Mouse (Mus musculus): ENCODE measurements at regions not wholly inside any gene's neighbourhood (a gene's known extent, or its start where the extent isn't known, plus 50 kb on each side); places are given as distances from the start of the nearest gene placed in this dataset.

DNA sequence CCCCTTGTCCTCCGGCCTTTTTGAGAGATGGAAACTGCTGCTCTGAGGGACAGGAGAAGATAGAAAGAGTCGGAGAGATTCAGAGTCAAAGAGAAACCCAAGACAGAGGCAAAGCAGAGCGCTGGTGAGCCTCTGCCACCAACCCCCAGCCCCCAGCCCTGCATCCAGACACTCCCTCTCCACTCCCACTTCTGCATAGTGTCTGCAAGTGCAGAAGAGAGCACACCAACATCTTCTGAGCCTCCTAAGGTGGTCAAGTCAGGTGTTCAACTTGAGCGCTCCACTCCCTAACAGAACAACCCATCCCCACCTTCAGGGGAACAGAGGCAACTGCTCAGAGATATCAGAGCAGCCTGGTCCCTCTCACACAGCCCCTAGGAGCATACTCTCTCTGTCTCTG, 106.8 kb upstream of the Syt13 start:
- DNase-seq: no peak

DNA sequence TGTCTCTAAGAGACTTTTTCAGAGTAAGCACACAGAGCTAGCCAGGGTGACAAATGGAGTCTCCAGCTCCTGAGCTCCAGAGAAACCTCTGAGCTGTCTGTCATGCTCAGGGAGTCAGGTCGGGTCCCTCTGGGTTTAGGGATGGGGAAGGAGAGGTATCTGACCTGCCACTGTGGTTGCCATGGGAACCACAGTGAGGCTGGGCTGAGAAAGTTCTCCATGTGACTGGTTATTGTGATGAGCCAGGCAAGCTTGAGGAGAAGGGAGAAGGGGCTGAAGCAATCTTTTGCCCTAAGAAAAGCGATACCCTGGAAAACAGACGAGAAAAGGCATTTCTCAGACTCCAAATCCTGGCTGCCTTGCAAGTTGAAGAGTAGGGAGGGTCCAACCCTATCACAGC, 105.7 kb upstream of the Syt13 start:
- no peak for DNase-seq

DNA sequence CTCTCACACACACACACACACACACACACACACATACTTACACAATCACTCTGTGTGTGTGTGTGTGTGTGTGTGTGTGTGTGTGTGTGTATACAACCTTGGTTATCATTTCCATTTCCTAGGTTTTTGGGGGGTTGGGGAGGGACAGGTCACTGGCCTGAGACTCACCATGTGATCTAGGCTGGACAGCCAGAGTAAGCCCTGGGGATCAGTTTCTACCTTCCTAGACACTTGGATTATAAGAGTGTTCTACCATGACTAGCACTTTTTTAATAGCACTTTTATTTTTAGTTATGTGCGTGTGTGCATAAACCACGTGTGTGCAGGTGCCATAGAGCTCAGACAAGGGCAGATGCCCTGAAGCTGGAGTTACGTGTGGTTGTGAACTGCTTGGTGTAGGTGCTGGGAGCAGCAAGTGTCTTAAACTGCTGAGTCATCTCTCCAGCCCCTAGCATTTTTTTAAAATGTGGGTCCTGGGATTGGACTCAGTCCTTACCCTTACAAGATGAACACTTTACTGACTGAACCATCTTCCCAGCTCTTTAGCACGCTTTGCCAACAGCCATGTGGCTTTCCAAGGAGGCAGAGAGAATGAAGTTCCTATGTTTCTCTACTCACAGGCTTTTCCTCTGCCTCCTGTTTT, 105.1 kb upstream of the Syt13 start:
- DNase-seq: no peak

DNA sequence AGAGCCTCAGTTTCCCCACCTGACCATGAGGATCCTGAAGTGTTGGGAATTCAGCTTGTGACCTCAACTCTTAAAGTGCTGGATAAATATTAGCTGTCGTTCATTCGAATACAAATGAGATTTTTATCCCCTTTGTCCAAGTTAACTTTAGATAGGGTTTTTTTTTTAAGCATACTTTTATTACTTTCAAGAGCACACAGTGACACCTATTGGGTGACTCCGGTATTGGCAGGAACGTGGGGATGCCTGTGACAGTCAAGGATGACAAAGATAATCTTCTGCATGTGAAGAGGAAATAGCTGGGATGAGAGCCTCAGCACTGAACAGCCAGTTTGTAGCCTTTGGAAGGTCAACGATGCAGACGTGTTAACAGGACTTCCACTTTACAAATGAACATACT, 103.9 kb upstream of the Syt13 start:
- peak; percentile 62 for DNase-seq

DNA sequence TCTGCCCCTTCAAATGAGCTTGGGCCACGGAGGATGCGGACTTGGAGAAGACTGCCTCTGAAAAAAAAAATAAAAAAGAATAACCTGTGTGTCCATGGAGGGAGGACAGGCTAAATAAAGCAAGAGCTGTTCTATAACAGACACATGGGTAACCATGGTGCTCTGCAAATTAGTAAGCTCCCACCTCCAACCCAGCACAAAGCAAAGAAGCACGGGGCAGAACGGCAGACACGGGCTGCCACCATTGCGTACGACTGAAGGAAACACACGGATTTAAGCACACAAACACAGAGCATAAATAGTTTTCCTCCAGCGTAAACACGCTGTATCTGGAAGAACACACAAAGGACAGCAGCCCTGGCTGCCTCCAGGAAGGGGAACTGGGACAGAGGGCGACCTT, 101.9 kb upstream of the Syt13 start:
- no peak for DNase-seq

DNA sequence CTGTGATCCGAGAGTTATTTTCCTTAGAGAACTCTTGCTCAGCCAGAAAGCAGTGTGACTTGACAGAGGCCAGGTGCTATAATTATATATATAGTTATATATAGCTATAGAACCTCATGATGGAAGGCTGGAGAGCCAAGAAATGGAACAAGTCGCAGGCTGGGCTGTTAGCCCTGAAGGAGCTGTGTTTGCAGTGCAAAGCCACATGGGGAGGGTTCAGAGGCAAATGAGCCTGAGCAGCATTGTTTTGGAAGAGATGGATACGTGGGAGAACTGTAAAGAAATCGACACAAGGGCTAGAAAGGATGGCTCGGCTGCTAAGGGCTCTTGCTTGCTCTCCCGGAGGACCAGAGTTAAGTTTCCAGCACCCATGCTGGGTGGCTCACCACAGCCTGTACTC, 95.3 kb upstream of the Syt13 start:
- no peak for DNase-seq

DNA sequence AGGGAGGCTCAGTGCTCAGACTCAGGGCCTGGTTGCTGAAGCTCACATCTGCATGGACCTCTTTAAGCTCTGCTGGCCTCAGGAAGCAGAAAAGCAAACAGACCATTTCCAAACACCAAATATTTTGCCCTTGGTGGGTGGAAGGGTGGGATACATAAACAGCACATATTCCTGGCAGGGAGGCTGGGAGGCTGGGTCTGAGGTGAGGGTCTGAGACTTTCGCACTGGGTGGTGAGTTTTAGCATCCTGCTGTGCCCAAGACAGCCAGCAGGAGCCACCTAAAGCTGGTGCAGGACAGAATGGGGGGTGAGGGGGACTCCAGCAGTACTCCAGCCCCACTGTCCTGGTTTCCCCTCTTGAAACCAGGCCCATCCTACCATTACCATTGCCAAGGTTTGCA, 90.6 kb upstream of the Syt13 start:
- DNase-seq: no peak

DNA sequence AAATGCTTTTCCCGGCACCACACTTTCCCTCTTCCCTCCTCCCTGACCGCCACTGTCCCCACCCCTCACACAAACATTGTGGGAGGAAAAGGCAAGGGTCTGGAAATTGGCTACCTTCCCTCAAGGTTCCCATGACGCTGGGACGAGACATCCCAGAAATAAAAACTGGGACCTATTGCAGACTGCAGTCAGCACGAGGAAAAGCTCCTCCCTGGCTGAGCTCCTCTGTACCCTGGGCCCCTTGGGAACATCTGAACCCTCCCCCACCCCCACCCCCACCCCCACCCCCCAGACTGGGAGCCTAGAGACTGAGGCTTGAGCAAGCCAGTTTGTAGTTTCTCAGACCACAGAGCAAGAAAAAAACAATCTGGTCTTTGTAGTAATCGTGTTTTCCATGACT, 89.5 kb upstream of the Syt13 start:
- DNase-seq: no peak

DNA sequence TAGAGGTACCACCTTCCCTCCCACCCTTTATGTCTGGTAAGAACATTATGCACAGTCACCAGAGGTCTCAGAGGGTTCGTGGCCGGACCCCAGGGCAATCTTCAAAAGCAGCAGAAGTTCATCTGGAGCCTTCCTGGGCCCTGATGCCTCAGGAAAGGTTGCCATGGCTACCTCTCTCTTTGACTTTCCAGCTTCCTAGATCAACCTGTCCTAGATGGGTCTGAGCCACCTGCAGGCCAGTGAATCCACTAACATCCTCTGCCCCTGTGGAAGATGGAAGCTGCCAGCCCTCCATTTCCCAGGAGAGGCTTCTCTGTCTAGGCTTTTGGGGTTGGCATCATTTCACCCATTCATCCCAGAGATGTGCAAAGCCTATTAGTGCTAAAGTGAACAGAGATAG, 84.8 kb upstream of the Syt13 start:
- DNase-seq: no peak

DNA sequence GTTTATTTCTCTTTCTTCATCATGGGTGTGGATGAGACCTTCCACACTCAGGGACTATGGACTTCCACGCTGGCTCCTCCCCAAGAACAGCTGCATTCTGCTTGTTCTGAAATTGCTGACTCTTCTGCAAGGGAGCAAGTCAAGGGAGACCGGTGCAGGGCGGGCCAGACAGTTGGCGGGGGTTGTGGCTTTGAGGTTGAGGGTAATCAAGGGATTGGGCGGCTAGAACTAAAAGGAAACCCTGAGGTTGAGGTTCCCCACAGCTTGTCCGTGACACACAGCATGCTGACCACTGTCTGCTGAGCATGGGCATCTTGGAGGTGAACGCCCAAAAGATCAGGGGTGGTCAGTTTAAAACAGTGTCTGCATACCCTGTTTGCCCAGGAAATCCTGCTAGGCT, 83.1 kb upstream of the Syt13 start:
- DNase-seq: peak; percentile 50

DNA sequence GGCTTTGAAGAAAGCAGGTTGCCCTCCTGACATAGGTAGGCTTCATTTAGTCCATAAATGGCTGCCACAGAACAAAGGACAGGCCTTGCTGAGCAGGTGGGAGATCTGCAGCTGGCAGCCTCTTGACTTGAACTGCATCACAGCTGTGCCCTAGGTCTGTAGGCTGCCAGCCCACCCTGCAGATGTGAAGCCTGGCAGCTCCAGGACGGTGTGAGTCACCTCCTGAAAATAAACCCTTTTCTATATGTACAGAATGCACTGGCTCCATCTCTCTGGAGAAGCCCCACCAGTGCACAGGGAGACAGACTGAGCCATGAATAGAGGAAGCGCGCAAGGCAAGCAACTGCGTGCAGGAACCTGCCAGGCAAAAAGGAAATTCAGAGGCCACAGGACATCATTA, 78.7 kb upstream of the Syt13 start:
- no peak for DNase-seq

DNA sequence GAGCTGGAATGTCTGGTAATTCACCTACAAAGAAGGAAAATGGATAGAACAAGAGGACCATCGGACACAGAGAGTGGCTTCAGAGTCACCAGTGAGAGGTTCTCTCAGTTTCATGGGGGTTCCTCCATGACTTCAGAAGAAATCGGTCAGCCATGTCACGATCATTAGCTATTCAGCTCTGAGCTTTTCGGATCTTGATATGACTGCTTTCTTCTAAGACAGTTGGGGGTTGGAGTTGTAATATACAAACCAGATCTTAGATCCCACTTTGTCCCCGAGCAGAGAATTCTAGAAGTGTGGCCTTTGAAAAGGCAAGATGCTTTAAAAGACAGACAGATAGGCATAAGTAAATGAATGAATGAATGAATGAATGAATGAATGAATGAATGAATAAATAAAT, 76.9 kb upstream of the Syt13 start:
- DNase-seq: no peak

DNA sequence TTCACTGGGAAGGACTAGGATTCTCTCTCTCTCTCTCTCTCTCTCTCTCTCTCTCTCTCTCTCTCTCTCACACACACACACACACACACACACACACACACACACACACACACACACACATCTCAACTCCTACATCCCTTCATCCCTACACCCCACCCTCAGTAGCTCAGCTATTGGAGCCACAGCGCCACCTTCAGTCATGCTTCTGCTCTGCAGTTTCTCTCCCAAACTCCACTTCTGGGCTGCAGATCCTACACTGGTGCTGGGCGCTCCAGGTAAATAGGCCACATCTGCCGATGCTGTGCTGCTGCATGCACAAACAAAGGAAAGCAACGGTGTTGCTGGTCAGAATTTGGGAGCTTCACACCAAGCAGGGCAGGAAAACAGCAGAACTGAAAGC, 74.9 kb upstream of the Syt13 start:
- peak; percentile 51 for DNase-seq

DNA sequence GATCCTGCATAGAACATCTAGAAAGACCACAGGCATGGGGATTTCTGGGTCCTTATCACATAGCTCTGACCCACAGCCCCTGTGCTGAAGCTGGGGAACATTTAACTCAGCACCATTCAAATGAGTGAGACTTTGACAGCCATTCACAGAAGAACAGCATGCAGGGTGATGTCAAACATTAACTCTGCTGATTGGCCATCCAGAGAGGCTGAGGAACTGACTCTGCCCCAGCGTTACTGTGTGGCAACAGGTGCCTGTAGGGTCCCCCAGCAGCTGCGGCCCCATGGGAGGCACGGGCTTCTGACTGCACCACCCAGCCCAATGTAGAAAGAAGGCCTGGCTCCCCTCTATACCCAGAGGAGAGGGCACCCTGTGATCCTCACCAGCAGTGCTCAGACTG, 73.3 kb upstream of the Syt13 start:
- peak; percentile 46 for DNase-seq

DNA sequence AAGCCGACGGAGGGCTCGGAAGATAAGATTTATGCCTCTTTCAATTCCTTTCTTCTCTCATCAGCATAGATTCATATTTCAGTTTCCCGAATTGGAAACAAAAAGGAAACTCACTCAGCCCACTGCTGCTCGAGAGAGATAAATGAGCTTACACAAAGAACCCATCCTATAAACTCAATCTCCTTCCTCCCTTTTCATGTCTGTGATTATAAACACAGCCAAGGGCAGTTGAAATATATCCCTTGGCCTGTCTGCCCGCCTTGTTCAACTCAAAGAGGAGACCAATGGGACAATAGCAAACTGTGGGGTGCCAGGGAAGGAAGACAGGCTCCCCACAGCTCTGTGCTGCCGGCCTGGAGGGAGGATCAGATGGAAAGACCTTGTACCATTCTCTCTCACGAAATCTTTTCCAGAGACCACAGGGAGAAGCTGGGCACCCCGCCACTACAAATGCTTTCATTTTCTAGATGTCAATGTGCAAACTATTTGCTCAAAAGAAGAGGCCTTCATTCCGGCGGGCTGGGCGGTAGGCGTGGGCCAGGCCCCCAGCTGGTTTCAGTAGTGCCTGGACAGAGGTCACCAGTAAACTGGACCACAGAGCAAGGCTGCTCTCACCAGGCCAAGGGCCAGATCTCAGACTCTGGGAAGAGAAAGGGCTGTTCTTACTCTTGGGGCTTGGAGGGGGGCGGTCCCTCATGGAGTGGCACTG, 69.7 kb upstream of the Syt13 start:
- DNase-seq: peak; percentile 74

DNA sequence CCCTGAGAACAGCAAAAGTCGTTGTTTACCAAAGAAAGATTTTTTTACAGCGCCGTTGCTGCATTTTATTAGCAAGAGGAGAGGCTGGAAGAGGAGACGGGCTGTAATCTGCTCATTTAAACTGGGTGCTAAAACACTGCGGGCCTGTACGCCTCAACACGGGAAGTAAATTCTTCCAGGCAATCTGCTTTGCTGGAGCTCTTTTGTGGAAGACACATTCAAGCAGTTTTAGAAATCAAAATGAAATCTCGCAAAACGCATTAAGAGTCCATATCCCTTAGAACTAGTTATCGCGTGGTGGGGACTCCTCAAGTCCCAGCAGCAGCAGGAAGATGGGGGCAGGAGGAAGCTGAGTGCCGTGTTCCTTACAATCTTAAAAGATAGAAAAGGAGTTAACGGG, 65.9 kb upstream of the Syt13 start:
- peak; percentile 15 for DNase-seq

DNA sequence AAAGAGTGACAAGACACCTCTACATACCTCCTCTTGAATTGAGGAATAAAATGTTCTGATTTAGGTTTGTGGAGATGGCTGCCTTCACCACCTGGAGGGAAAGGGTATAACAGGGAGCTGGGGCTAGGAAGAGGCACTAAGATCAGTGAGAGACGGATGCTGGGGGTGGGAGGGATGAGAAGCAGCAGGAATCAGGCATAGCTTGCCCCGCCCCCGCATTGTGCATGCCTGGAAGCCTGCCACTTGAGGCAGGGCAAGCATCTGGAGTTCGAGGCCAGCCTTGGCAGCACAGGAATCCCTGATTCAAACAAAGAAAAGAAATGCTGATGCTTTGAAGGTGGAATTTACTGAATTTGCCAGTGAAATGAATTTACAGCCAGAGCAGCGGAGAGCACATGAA, 63.6 kb upstream of the Syt13 start:
- DNase-seq: no peak

DNA sequence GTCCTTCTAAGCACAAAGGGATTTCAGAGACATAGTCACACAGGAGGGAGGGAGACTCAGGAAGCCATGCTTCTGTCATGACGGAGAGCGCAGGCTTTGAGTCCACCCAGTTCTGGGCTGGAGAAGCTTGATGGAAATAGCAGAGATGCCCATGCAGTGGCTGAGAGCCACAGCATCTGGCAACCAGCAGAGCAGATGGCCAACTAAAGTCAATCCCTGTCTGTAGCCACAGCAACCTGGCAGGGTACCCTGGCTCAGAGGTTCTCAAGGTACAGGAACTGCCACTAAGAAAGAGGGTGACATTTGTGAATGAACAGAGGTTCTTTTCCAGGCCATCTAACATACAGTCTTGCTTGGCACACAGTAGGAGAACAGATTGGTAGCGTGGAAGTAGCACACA, 61.7 kb upstream of the Syt13 start:
- DNase-seq: no peak

DNA sequence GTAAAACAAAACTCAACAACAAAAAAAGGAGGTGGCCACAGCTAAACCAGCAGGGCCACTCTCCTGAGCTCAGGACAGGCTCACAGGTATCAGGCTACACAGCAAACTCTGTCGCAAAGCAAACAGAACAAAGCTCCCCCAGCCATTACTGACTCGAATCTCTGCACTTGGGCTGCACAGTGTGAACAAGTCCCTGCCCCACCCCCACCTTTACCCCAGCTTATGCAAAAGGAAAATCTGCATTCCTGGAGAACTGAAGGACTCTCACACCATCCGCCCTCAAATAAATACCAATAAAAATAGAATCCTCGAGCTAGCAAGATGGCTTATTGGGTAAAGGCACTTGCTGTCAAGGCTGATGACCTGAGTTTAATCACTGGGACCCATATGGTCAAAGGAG, 60.6 kb upstream of the Syt13 start:
- no peak for DNase-seq

DNA sequence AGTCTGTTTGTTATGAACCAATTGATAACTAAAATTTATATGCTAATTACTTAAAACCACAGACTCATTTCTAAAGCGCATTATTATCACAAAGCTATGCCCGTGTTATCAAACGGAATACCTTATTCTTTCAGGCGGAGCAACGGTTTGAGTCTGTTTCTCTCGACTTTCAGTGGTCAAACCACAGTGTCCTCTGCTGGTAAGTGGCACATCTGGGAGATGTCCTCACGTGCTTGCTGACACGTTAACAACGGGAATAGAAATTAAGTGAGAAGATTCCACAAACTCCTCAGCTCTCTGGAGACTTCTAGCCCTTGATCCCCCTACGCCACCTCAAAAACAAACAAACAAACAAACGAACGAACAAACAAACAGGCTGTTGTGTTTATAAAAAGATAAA, 58.9 kb upstream of the Syt13 start:
- no peak for DNase-seq

DNA sequence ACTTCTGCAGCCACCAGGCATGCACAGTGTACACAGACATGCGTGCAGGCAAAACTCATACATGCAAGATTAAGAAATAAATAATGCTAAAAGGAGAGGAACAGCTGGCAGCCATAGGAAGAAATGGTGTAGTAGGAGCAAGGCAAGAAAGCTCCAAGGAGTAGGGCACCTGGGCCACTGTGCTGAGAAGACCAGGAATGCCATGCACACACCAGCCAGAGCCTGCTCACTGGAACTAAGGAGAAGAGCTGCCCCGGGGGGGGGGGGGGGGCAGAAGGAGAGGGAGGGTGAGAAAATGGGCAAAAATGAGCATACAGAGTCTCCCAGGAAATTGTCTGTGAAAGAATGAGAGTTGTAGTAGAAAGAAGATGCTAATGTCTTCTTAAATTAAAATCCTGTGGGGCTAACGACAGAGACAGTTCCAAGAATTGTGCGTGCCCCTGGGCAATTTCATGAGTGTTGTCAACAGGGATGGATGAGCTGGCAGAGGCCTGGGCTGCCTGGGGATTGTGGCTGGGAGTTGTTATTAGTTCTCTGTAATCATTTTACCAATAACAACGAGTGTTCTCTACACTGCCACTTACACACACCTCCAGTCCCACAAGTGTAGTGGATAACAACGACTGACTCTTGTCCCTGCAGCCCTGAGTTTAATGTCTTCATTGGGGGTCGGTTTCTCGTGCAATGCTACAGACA, 54.2 kb upstream of the Syt13 start:
- no peak for DNase-seq
